Mouse (Mus musculus): ENCODE data around the gene Pirb. TPM values are rescaled to one million over a fixed set of nuclear protein-coding genes. Genes with fewer than 3 reads are reported as not detected.

Pirb gene
- polyA plus RNA-seq, 1 experiment from 2014 or later: 5.3 TPM

GRCm38 (mm10) chr7:3683908-3684550, 36.2 kb downstream of the Pirb start:
- Histone ChIP-seq H3K9me3 (ENCODE audit: low read length) (no peaks in the 10 kb centered on the region), H3K4me3 (ENCODE audit: low read depth, low read length) (no peak overlapping the region), H3K4me2 (replicated peaks; ENCODE audit: low read depth, low read length) (no peak overlapping the region), H3K27me3 (replicated peaks; ENCODE audit: insufficient read depth, low read length) (no peaks in the 10 kb centered on the region), H3K27ac (ENCODE audit: low read length) (no peak overlapping the region), H3K4me1 (ENCODE audit: insufficient read depth, low read depth, low read length) (no peaks in the 10 kb centered on the region), H3K36me3 (ENCODE audit: insufficient read depth, low read length) (0 out of 2 replicates have a peak, but pooled peaks cover 5% of the 10 kb centered on the region), H3K9ac (replicated peaks; ENCODE audit: low read depth) (no peak overlapping the region)
- 72% methylated on average over 10 of the region's 10 CpGs for WGBS
- ATAC-seq (no peak), DNase-seq (ENCODE audit: low spot score) (no peak)
- TF ChIP-seq CTCF (IDR thresholded peaks at IDR 0.05) (no peak), EP300 (IDR thresholded peaks at IDR 0.05) (no peak)

DNA sequence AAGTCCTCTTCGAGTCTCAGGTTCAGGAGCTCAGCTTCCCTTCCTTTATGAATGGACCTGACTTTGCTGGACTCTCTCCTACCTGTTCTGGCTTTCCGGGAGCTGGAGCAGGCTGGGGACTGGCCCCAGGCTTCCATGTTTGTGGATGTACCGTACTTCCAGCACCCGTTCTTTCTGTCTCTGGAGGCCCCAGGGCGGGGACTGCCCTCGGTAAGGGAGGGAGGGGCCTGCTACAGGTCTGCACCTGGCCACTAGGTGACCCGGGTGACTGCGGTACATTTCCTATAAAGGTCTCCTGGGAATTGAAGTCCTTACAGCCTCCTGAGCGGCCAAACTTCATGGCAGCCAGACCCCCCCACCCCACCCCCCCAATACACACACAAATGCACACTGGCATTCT, 42.8 kb downstream of the Pirb start, which contains the start of gene Tmc4:
Gene Tmc4, minus strand, starts transcription at position 212 of the 400 bp plus-strand sequence.
- peak within 1 kb of the TSS; percentile 64; the same call in 1 of the 2 replicates for H3K27ac ChIP-seq (ENCODE audit: low read length)

DNA sequence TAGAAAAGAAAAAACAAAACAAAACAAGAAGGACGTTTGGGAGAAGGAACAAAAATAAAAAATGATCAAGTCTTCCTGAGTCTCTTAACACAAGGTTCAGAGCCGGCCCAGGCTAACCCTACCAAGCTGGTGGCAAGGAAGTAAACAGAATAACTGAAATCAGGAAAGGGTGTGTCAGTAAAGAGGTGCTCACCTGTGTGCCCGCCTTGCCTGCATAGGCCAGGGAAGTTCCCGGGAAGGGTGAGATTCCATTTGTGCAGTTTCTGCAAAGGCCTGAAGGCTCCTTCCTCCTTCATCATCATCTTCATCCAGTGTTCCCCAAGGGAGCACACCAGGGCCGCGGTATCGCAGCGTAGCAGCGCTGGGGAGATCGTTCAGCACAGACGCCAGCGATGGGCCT, 43.8 kb downstream of the Pirb start:
- Histone ChIP-seq H3K4me2 (replicated peaks; ENCODE audit: low read depth, low read length) (peak overlapping the region; percentile 48), H3K4me3 (ENCODE audit: low read depth, low read length) (peak overlapping the region; percentile 25; the same call in 1 of the 2 replicates)

More for the DNA sequence above, 42.8 kb downstream of the Pirb start, which contains the start of gene Tmc4:
- Histone ChIP-seq H3K36me3 (ENCODE audit: insufficient read depth, low read length) (no peaks in the 10 kb centered on the region), H3K4me3 (ENCODE audit: low read depth, low read length) (peak within 1 kb of the TSS; percentile 25), H3K9me3 (ENCODE audit: low read length) (no peaks in the 10 kb centered on the region), H3K4me1 (ENCODE audit: insufficient read depth, low read depth, low read length) (no peaks in the 10 kb centered on the region), H3K9ac (replicated peaks; ENCODE audit: low read depth) (peak within 1 kb of the TSS; percentile 29), H3K27me3 (replicated peaks; ENCODE audit: insufficient read depth, low read length) (no peaks in the 10 kb centered on the region), H3K4me2 (replicated peaks; ENCODE audit: low read depth, low read length) (peak within 1 kb of the TSS; percentile 48)
- TF ChIP-seq EP300 (IDR thresholded peaks at IDR 0.05) (no peak), CTCF (IDR thresholded peaks at IDR 0.05) (peak; percentile 48)
- ATAC-seq (peak; percentile 85), DNase-seq (ENCODE audit: low spot score) (peak; percentile 74)
- WGBS: 34% methylated on average over 9 of the region's 9 CpGs

DNA sequence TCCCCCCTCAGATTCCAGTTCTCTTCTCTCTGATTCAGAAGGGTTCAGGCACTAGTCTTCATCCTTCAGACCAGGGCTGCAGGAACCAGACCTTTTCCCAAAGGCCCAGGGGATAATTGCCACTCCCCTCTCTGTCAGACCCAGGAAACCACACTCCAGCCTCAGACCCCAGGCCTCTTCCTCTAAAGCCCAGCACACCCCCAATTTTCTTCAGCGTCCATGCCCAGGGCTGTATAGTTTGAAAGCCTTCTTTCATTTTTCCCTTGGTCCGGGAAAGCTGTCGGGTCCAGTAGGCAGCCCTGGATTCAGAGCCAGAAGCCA, 45.0 kb downstream of the Pirb start:
- H3K27me3 ChIP-seq (replicated peaks; ENCODE audit: insufficient read depth, low read length): no peaks in the 10 kb centered on the region
- WGBS: 78% methylated on average over 3 of the region's 3 CpGs
- H3K4me3 ChIP-seq (ENCODE audit: low read depth, low read length): no peak overlapping the region
- no peak overlapping the region for H3K27ac ChIP-seq (ENCODE audit: low read length)
- TF ChIP-seq CTCF (IDR thresholded peaks at IDR 0.05): no peak
- TF ChIP-seq EP300 (IDR thresholded peaks at IDR 0.05): no peak
- DNase-seq (ENCODE audit: low spot score): no peak
- no peak overlapping the region for H3K4me2 ChIP-seq (replicated peaks; ENCODE audit: low read depth, low read length)
- no peaks in the 10 kb centered on the region for H3K4me1 ChIP-seq (ENCODE audit: insufficient read depth, low read depth, low read length)
- H3K36me3 ChIP-seq (ENCODE audit: insufficient read depth, low read length): no peaks in the 10 kb centered on the region
- no peak overlapping the region for H3K9ac ChIP-seq (replicated peaks; ENCODE audit: low read depth)
- no peak for ATAC-seq
- H3K9me3 ChIP-seq (ENCODE audit: low read length): no peaks in the 10 kb centered on the region

More for the DNA sequence above, 43.8 kb downstream of the Pirb start:
- no peak for TF ChIP-seq CTCF (IDR thresholded peaks at IDR 0.05)
- TF ChIP-seq EP300 (IDR thresholded peaks at IDR 0.05): no peak
- Histone ChIP-seq H3K27me3 (replicated peaks; ENCODE audit: insufficient read depth, low read length) (no peaks in the 10 kb centered on the region), H3K27ac (ENCODE audit: low read length) (peak overlapping the region; percentile 64; the same call in 1 of the 2 replicates), H3K4me1 (ENCODE audit: insufficient read depth, low read depth, low read length) (no peaks in the 10 kb centered on the region), H3K36me3 (ENCODE audit: insufficient read depth, low read length) (no peaks in the 10 kb centered on the region), H3K9me3 (ENCODE audit: low read length) (no peaks in the 10 kb centered on the region), H3K9ac (replicated peaks; ENCODE audit: low read depth) (no peak overlapping the region; the same call in 1 of the 2 replicates)
- DNase-seq (ENCODE audit: low spot score): peak; percentile 42
- WGBS: 80% methylated on average over 12 of the region's 12 CpGs
- ATAC-seq: peak; percentile 43; the same call in 1 of the 2 replicates

GRCm38 (mm10) chr7:3674507-3675227, 45.5 kb downstream of the Pirb start:
- Histone ChIP-seq H3K27me3 (replicated peaks; ENCODE audit: insufficient read depth, low read length) (no peaks in the 10 kb centered on the region), H3K27ac (ENCODE audit: low read length) (no peak overlapping the region), H3K4me3 (ENCODE audit: low read depth, low read length) (no peak overlapping the region), H3K9ac (replicated peaks; ENCODE audit: low read depth) (no peak overlapping the region), H3K4me2 (replicated peaks; ENCODE audit: low read depth, low read length) (no peak overlapping the region), H3K9me3 (ENCODE audit: low read length) (no peaks in the 10 kb centered on the region), H3K36me3 (ENCODE audit: insufficient read depth, low read length) (no peaks in the 10 kb centered on the region), H3K4me1 (ENCODE audit: insufficient read depth, low read depth, low read length) (no peaks in the 10 kb centered on the region)
- ATAC-seq (peak; percentile 82), DNase-seq (ENCODE audit: low spot score) (peak; percentile 89)
- TF ChIP-seq EP300 (IDR thresholded peaks at IDR 0.05) (no peak), CTCF (IDR thresholded peaks at IDR 0.05) (peak; percentile 92)
- WGBS: 68% methylated on average over 10 of the region's 10 CpGs

DNA sequence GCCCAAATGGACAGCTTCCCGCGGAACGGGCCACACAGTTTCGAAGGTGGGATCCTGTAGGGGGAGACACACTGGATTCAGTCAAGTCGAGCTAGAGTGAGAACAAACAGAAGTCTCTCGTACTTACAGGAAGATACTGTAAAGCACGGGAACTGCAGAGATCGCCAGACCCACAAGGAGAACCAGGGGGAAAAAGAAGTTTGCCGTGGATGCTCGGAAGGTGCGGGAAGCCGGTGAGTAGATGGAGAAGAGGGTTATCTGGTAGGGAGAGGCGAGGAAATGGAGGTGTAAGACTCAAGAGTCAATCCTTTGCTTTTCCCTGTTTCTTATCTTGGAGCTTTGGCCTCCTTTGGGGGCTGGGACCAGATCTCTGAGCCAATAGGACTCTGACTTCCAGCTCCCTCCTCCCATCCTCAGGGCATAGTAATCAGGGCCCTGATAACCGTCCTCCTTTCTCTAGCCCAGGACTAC, 53.2 kb downstream of the Pirb start:
- peak overlapping the region; percentile 11; the same call in 1 of the 2 replicates for H3K4me2 ChIP-seq (replicated peaks; ENCODE audit: low read depth, low read length)
- peak overlapping the region; percentile 11; the same call in 1 of the 2 replicates for H3K4me3 ChIP-seq (ENCODE audit: low read depth, low read length)
- DNase-seq (ENCODE audit: low spot score): peak; percentile 39

More for the DNA sequence above, 53.2 kb downstream of the Pirb start:
- TF ChIP-seq CTCF (IDR thresholded peaks at IDR 0.05): peak; percentile 50
- no peak for TF ChIP-seq EP300 (IDR thresholded peaks at IDR 0.05)
- no peak overlapping the region for H3K9ac ChIP-seq (replicated peaks; ENCODE audit: low read depth)
- H3K27ac ChIP-seq (ENCODE audit: low read length): no peak overlapping the region
- H3K9me3 ChIP-seq (ENCODE audit: low read length): no peaks in the 10 kb centered on the region
- no peak for ATAC-seq
- WGBS: 9% methylated on average over 14 of the region's 14 CpGs
- H3K27me3 ChIP-seq (replicated peaks; ENCODE audit: insufficient read depth, low read length): no peaks in the 10 kb centered on the region
- peaks cover 8% of the 10 kb centered on the region for H3K4me1 ChIP-seq (ENCODE audit: insufficient read depth, low read depth, low read length)
- H3K36me3 ChIP-seq (ENCODE audit: insufficient read depth, low read length): no peaks in the 10 kb centered on the region

All from lung, postnatal 0 days (tissue).